Mouse (Mus musculus): Measurements from ENCODE around the gene Olfr1311.
"Not testable (repeated sequence)": the region's sequence is repeated elsewhere in the genome, so short reads cannot be mapped to it uniquely, and the experiment has no call there.

The Olfr1311 gene

DNA sequence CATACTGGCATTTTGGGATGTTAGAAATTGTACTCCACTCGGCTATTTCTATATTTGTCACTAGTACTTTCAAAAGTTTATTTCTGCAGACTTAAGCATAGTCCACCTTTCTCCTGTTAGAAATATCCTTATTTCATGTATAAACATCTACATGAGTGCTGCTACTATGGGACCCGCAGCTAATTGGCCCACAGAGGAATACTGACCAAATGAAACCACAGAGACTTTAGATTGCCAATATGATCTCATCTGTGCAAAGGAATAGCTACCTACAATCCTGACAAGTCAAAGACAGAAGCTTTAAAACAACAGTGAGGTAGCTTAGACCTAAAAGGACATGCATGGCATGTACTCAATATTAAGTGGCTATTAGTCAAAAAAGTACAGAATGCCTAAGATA, at the start of gene Olfr1311:
Olfr1311 (minus strand) TSS at position 101 of the 400 bp plus-strand sequence.
- DNase-seq (ENCODE audit: low read depth, low spot score), result no peak

DNA sequence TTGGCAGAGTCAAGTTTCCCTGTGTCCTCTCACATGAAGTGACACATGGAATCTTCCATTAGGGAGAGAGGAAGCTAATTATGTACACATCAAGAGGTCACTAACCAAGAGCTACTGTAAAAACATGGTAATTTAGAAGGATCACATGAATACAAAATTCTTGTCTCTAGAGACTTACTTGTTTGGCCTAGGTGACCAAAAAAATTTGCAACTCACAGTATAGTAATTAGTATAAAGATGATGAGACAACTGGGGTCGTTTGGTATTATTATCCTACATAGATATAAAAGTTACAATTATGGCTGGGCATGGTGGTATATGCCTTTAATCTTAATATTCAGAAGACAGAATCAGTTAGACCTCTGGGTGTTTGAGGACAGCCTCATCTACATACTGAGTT, 25.9 kb upstream of the Olfr1311 start, which contains the start of gene Olfr1312:
Olfr1312 (minus strand) TSS at position 101 of the 400 bp plus-strand sequence.
- DNase-seq (ENCODE audit: low read depth, low spot score), result no peak

DNA sequence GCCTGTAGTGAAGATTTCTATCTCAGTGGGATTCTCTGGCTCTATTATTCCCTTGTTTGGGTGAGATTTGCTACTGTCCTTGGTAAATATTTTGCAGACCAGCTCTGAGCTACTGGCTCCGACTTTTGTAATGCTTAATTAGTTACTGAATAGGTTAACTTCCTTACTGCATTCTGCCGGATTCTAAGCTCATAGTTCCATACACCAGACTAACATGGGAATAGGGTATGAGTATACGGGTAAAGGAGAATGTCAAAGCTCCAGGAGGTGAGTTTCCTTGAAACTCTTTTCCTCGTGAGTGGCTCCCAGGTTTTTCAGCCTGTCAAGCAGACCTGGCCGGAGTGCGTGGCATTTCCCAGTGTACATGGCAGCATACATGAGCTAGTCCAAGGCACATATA, 2.8 kb upstream of the Olfr1311 start:
- DNase-seq (ENCODE audit: low read depth, low spot score), result not testable (repeated sequence)

DNA sequence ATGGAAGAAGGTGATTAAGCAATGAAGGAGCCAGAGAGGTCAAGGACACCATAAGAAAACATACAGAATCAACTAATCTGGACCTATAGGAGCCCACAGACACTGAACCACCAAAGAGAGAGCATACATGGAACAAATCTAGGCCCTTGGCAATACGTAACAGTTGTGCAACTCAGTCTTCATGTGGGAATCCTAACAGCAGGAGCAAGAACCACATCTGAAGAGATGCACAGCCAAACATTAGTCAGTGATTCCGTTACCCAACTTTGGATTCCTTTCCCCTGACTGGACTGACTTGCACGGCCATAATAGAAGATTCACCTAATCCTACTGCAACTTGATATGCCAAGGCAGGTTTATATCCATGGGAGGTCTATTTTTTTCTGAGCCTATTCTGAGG, 9.3 kb downstream of the Olfr1311 start:
- DNase-seq (ENCODE audit: low read depth, low spot score), result no peak

DNA sequence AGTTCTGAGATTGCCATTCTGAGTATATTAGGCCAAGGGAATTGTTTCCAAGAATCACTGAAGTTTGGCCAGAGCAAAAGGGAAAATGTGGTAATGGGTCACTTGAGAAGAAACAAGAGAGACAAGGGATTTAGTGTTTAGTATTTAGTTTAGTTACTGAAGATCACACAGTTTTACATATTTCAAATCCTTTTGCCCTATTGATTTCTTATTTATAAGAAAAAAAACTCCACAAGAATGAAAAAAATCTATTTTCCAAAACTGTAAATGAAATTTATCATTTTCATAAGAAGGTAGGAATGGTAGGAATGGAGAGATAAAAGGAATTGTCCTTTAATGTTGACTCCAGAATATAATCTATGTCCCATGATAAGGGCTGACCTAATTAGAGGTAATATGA, 11.6 kb downstream of the Olfr1311 start, which contains the start of gene Olfr1310:
Olfr1310 (minus strand) TSS at position 101 of the 400 bp plus-strand sequence.
- no peak for DNase-seq (ENCODE audit: low read depth, low spot score)

DNA sequence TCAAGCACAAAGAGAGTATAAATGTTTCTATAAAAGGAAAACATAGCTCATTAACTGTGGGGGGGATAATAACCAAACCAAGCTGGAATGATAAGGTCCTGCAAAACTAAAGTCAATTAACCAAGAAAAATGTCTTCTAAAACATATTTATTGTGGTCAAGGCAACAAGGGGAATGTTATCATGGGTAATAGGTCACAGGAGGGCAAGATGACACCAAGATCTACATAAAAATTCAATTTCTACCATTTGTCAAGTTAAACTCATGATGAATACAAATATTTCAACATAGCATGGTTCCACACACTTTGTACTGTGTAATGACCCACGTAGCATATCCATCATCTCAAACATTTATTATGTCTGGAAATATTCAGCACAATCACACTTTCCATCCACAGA, 34.0 kb downstream of the Olfr1311 start, which contains the start of gene Olfr1309:
Olfr1309 (minus strand) TSS at position 101 of the 400 bp plus-strand sequence.
- DNase-seq (ENCODE audit: low read depth, low spot score), result no peak
